Mouse (Mus musculus): ENCODE data around the gene St3gal3. TPM values are rescaled to one million over a fixed set of nuclear protein-coding genes. Genes with fewer than 3 reads are reported as not detected.

St3gal3 gene
- polyA plus RNA-seq, 1 experiment from 2014 or later = 5.2 TPM

DNA sequence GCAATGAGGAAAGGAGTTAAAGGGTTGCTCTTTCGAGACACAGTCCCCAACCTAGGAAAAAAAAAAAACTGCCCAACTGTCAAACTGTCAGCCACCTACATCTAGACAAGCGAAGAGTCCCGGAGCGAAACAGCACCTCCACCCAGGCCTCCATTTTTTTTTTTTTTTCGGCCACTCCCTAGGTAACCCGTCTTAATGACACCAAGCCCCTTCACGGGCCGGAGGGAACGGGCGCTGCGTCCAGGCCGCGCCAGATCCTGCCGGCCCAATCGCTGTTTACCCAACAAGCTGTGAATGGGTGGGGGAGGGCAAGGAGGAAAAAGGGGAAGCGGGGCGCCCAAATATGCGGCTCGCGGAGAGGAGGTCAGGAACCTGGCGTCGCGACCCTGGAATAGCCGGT is 248.1 kb downstream of the St3gal3 start:
- ATAC-seq (replicated peaks; ENCODE audit: insufficient number of reproducible peaks, low FRiP score, low TSS enrichment) = 0 out of 2 replicates have a peak, but pooled peaks have one; percentile 4
- peak overlapping the region; percentile 99 for H3K4me3 ChIP-seq (ENCODE audit: low read depth, low read length)
- no peaks in the 10 kb centered on the region for H3K27me3 ChIP-seq (ENCODE audit: control insufficient read depth, insufficient read depth, low read length)
- H3K27ac ChIP-seq (ENCODE audit: low read depth, low read length) = 0 out of 2 replicates have a peak overlapping the region, but pooled peaks have one; percentile 18
- H3K4me2 ChIP-seq = peak overlapping the region; percentile 76
- peaks cover 11% of the 10 kb centered on the region for H3K36me3 ChIP-seq (ENCODE audit: control insufficient read depth, insufficient read depth, low read length)
- no peaks in the 10 kb centered on the region for H3K9me3 ChIP-seq (replicated peaks; ENCODE audit: control insufficient read depth, low read length)
- H3K4me1 ChIP-seq (ENCODE audit: control insufficient read depth, insufficient read depth, low read length) = peaks cover 16% of the 10 kb centered on the region
- 3% methylated on average over 24 of the region's 24 CpGs for WGBS (ENCODE audit: insufficient replicate concordance)
- H3K9ac ChIP-seq (ENCODE audit: low read depth, low read length) = peak overlapping the region; percentile 90

DNA sequence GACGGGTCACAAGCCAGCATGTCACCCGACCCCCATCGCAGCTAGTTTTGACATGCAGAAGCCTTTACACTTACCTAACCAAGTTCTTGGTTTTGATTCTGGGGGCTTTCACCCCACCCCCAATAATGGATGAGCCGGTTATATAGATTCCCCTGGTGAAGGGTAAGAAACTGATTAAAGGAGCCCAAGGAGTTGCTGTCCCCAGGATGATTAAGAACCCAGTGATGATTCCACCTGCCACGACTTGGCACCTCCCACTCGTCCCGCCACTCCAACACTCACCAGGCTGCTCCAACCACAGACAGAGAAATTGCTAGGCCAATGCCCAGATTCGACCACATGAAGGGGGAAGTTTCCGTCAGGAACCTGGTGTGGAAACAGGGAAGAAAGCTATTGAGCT is 248.7 kb downstream of the St3gal3 start:
- Histone ChIP-seq H3K4me3 (ENCODE audit: low read depth, low read length) (peak overlapping the region; percentile 99), H3K4me2 (peak overlapping the region; percentile 76), H3K27me3 (ENCODE audit: control insufficient read depth, insufficient read depth, low read length) (no peaks in the 10 kb centered on the region), H3K27ac (ENCODE audit: low read depth, low read length) (no peak overlapping the region), H3K9ac (ENCODE audit: low read depth, low read length) (0 out of 2 replicates have a peak overlapping the region, but pooled peaks have one; percentile 90), H3K9me3 (replicated peaks; ENCODE audit: control insufficient read depth, low read length) (no peaks in the 10 kb centered on the region), H3K36me3 (ENCODE audit: control insufficient read depth, insufficient read depth, low read length) (peaks cover 12% of the 10 kb centered on the region), H3K4me1 (ENCODE audit: control insufficient read depth, insufficient read depth, low read length) (peaks cover 11% of the 10 kb centered on the region; the same call in 1 of the 2 replicates)
- WGBS (ENCODE audit: insufficient replicate concordance) = 73% methylated on average over 9 of the region's 9 CpGs
- ATAC-seq (replicated peaks; ENCODE audit: insufficient number of reproducible peaks, low FRiP score, low TSS enrichment) = no peak

- H3K9me3 ChIP-seq (replicated peaks; ENCODE audit: control insufficient read depth, low read length) = no peaks in the 10 kb centered on the region
- no peak overlapping the region for H3K4me3 ChIP-seq (ENCODE audit: low read depth, low read length)
- H3K4me2 ChIP-seq = no peak overlapping the region
- H3K4me1 ChIP-seq (ENCODE audit: control insufficient read depth, insufficient read depth, low read length) = peaks cover 11% of the 10 kb centered on the region; the same call in 1 of the 2 replicates
- 91% methylated on average over 10 of the region's 10 CpGs for WGBS (ENCODE audit: insufficient replicate concordance)
- H3K27ac ChIP-seq (ENCODE audit: low read depth, low read length) = no peak overlapping the region
- ATAC-seq (replicated peaks; ENCODE audit: insufficient number of reproducible peaks, low FRiP score, low TSS enrichment) = no peak
- no peaks in the 10 kb centered on the region for H3K27me3 ChIP-seq (ENCODE audit: control insufficient read depth, insufficient read depth, low read length)
- H3K36me3 ChIP-seq (ENCODE audit: control insufficient read depth, insufficient read depth, low read length) = peaks cover 15% of the 10 kb centered on the region
- no peak overlapping the region for H3K9ac ChIP-seq (ENCODE audit: low read depth, low read length)
These were observed 249.6 kb downstream of the St3gal3 start for GRCm38 (mm10) chr4:117885093-117885492.

GRCm38 (mm10) chr4:117884146-117884545 is 250.6 kb downstream of the St3gal3 start:
- WGBS (ENCODE audit: insufficient replicate concordance) = 100% methylated on average over 1 of the region's 1 CpGs

DNA sequence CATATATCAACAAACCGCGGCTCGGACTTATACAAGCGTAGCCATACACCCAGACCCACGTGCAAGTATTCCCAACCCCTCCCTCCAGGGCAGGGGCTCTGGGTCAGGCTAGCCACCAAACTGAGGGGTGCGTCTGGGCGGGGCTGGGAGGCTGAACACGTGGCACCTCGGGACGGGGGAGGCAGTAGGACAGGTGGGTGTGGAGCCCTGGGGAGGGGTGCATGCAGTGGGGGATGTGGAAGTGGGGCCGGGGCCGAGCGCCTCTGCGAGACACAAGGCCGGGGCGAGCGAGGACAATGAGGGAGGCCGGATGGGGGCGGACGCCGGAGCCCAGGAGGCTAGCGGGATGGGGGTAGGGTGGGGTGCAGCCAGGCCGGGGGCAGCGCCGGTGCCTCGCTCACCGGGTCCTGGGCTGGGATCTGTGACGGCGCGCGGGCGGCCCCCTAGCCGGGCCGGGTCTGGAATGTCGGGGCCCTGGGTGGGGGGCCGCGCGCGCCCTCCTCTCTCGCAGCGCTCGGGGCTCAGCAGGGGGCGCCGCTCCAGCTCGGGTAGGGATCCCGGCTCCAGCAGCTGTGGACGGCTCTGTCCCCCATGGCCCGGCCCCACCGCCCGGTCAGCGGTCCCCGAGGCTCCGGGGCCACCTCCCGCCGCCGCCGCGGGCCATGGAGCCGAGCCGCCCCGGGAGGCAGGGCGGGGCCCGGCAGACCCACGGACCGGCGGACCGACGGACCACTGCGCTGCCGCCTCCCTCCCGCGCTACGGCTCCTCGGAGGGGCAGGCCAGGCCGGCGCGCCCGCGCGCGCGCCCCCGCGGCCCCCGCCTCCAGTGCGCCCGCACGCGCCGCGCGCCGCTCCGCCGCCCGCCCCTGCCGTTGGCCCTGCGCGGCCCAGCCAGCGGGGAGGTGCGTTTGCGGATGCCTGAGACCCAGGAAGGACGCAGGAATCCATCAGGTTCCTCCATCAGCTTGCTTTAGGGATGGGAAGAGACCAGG is 251.7 kb downstream of the St3gal3 start, which contains the start of gene B4galt2:
B4galt2 (minus strand) TSS at position 787 of the 991 bp plus-strand sequence.
- Histone ChIP-seq H3K4me3 (ENCODE audit: low read depth, low read length) (peak within 1 kb of the TSS; percentile 87), H3K9ac (ENCODE audit: low read depth, low read length) (peak within 1 kb of the TSS; percentile 85), H3K36me3 (ENCODE audit: control insufficient read depth, insufficient read depth, low read length) (peaks cover 16% of the 10 kb centered on the region), H3K4me1 (ENCODE audit: control insufficient read depth, insufficient read depth, low read length) (peaks cover 11% of the 10 kb centered on the region; the same call in 1 of the 2 replicates), H3K9me3 (replicated peaks; ENCODE audit: control insufficient read depth, low read length) (no peaks in the 10 kb centered on the region), H3K27ac (ENCODE audit: low read depth, low read length) (no peak within 1 kb of the TSS), H3K4me2 (peak within 1 kb of the TSS; percentile 92), H3K27me3 (ENCODE audit: control insufficient read depth, insufficient read depth, low read length) (no peaks in the 10 kb centered on the region)
- ATAC-seq (replicated peaks; ENCODE audit: insufficient number of reproducible peaks, low FRiP score, low TSS enrichment) = peak; percentile 18; the same call in 1 of the 2 replicates
- under 1% methylated on average over 64 of the region's 103 CpGs for WGBS (ENCODE audit: insufficient replicate concordance)

More at GRCm38 (mm10) chr4:117884146-117884545, 250.6 kb downstream of the St3gal3 start:
- no peak overlapping the region for H3K9ac ChIP-seq (ENCODE audit: low read depth, low read length)
- H3K27me3 ChIP-seq (ENCODE audit: control insufficient read depth, insufficient read depth, low read length) = no peaks in the 10 kb centered on the region
- ATAC-seq (replicated peaks; ENCODE audit: insufficient number of reproducible peaks, low FRiP score, low TSS enrichment) = no peak
- peak overlapping the region; percentile 87; the same call in 1 of the 2 replicates for H3K4me3 ChIP-seq (ENCODE audit: low read depth, low read length)
- peaks cover 11% of the 10 kb centered on the region; the same call in 1 of the 2 replicates for H3K4me1 ChIP-seq (ENCODE audit: control insufficient read depth, insufficient read depth, low read length)
- H3K9me3 ChIP-seq (replicated peaks; ENCODE audit: control insufficient read depth, low read length) = no peaks in the 10 kb centered on the region
- H3K27ac ChIP-seq (ENCODE audit: low read depth, low read length) = no peak overlapping the region
- H3K36me3 ChIP-seq (ENCODE audit: control insufficient read depth, insufficient read depth, low read length) = peaks cover 15% of the 10 kb centered on the region
- peak overlapping the region; percentile 92 for H3K4me2 ChIP-seq

Other genes starting within 250 kb of the St3gal3 start
- gene Atp6v0b, start 247.6 kb downstream of the St3gal3 start, polyA plus RNA-seq (2014; fragmentation: Nextera tagmentation; extraction: Ambion mirVana) = 194 and 197 TPM in 2 replicates
- gene Dph2, start 242.9 kb downstream of the St3gal3 start, polyA plus RNA-seq (2014; fragmentation: Nextera tagmentation; extraction: Ambion mirVana) = 12.7 and 14.2 TPM in 2 replicates
- 31.6 and 37.4 TPM in 2 replicates for gene Ipo13, start 219.9 kb downstream of the St3gal3 start, polyA plus RNA-seq (2014; fragmentation: Nextera tagmentation; extraction: Ambion mirVana)
- gene Artn, start 205.2 kb downstream of the St3gal3 start, polyA plus RNA-seq (2014; fragmentation: Nextera tagmentation; extraction: Ambion mirVana) = 0.50 and 0.80 TPM in 2 replicates
- gene Kdm4a, start 45.1 kb upstream of the St3gal3 start, polyA plus RNA-seq (2014; fragmentation: Nextera tagmentation; extraction: Ambion mirVana) = 30.7 and 30.8 TPM in 2 replicates
- 24.5 and 26.9 TPM in 2 replicates for gene Ptprf, start 156.5 kb upstream of the St3gal3 start, polyA plus RNA-seq (2014; fragmentation: Nextera tagmentation; extraction: Ambion mirVana)

Data from heart, embryonic 11.5 days (tissue).